Mouse (Mus musculus) spleen, adult 2 months (tissue): Measurements from ENCODE around the gene Ctnna2. TPM values are rescaled to one million over a fixed set of nuclear protein-coding genes. Genes with fewer than 3 reads are reported as not detected.

Experiments used
- DNase-seq, 2 experiments: peaks; one replicate each; pipeline versions ENCODE4 v3.0.0 to v3.0.0-alpha.2; 2012 to 2021; ENCODE audit warnings: low spot score in 2 of 2, low read depth in 1 of 2
- H3K27ac ChIP-seq: fragments of 200-500 bp; 2 replicates; pipeline ENCODE4 v1.5.1; 2012; ENCODE audit warnings: low read length, inconsistent platforms; ENCODE audit not compliant: insufficient read depth
- H3K27me3 ChIP-seq: fragments of 200-500 bp; 2 replicates; pipeline ENCODE4 v1.6.1; 2012; ENCODE audit warnings: mild to moderate bottlenecking, moderate library complexity, low read length, inconsistent platforms; ENCODE audit not compliant: control insufficient read depth, insufficient read depth
- H3K36me3 ChIP-seq: fragments of 200-500 bp; 2 replicates; pipeline ENCODE4 v1.6.1; 2012; ENCODE audit warnings: mild to moderate bottlenecking, low read length, inconsistent platforms; ENCODE audit not compliant: control insufficient read depth, insufficient read depth
- H3K4me1 ChIP-seq: fragments of 200-500 bp; 2 replicates; pipeline ENCODE4 v1.6.1; 2011; ENCODE audit warnings: inconsistent platforms; ENCODE audit not compliant: control insufficient read depth, insufficient read depth, insufficient read length
- H3K4me3 ChIP-seq: fragments of 200-500 bp; 2 replicates; pipeline ENCODE4 v1.5.1; 2011; ENCODE audit warnings: mild to moderate bottlenecking, inconsistent platforms; ENCODE audit not compliant: insufficient read depth, insufficient read length; ENCODE audit errors: extremely low read depth
- CTCF ChIP-seq: fragments of 200-500 bp; IDR thresholded peaks from 2 replicates; pipeline ENCODE4 v1.5.1; 2011; ENCODE audit warnings: mild to moderate bottlenecking, inconsistent platforms; ENCODE audit not compliant: insufficient read depth, insufficient read length, insufficient replicate concordance; ENCODE audit errors: extremely low read depth
- POLR2A ChIP-seq: fragments of 200-500 bp; IDR thresholded peaks from 2 replicates; pipeline ENCODE4 v1.6.1; 2011; ENCODE audit warnings: low read depth, low read length, inconsistent platforms
- WGBS: fragments of 180-500 bp; shearing (Covaris S2); methylation state at CpG from one replicate; pipeline ENCODE4 v1.1.7; 2018; 5-methylcytosine and 5-hydroxymethylcytosine counted together
- polyA plus RNA-seq: library from polyadenylated mRNA; depleted of rRNA; stranded (reverse); fragments of >200 nt; gene quantifications from 2 replicates; pipeline ENCODE4 v1.2.3, GENCODE M21; 2012

Ctnna2 gene
- polyA plus RNA-seq, 1 experiment: 0.05 TPM

DNA sequence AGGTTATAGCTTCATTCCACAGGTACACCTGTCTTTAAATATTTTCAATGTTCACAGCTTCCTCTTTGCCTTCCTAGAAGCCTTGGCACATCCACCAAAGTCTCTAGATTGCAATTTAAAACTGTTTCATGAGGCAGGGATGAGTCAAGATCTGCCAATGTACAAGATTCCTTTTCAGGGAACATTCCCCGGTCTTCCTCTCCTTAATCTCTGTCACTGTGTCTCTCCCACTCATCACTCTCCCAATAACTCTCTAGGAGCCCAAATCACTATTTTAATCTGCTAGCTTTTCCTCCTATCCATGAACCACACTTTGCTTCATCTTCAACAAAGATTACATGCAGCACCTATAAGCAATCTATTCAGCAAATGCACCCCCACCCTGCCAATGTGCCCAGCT lies 532.6 kb downstream of the Ctnna2 start:
- no peak overlapping the region for H3K4me3 ChIP-seq
- H3K27ac ChIP-seq: no peak overlapping the region
- WGBS: 100% methylated on average over 1 of the region's 1 CpGs
- H3K4me1 ChIP-seq: no peaks in the 10 kb centered on the region
- no peak for DNase-seq
- H3K27me3 ChIP-seq: no peaks in the 10 kb centered on the region
- no peaks in the 10 kb centered on the region for H3K36me3 ChIP-seq
- no peak for TF ChIP-seq POLR2A
- TF ChIP-seq CTCF: no peak

DNA sequence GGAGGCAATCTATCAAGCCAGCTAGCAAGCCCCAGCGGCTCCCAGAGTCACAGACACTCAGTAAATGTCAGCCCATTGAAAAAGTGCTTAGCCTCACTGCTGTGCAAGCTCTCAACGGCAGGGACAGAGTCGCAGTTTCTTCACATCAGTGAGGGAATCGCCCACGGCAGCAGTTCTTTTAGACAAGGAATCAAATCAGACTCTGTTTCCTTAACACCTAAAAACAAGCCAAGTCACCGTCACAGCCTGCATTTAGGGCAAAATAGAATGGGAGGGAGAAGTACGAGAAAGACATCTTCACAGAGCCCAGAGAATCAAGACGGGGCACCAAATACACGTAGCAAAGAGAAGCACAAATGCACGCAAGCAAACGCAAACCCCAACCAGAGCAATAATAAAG lies 535.6 kb downstream of the Ctnna2 start:
- H3K4me3 ChIP-seq: no peak overlapping the region
- WGBS: 87% methylated on average over 11 of the region's 11 CpGs
- H3K4me1 ChIP-seq: no peaks in the 10 kb centered on the region
- no peak overlapping the region for H3K27ac ChIP-seq
- no peaks in the 10 kb centered on the region for H3K27me3 ChIP-seq
- TF ChIP-seq POLR2A (no peak), CTCF (no peak)
- H3K36me3 ChIP-seq: no peaks in the 10 kb centered on the region
- no peak for DNase-seq

DNA sequence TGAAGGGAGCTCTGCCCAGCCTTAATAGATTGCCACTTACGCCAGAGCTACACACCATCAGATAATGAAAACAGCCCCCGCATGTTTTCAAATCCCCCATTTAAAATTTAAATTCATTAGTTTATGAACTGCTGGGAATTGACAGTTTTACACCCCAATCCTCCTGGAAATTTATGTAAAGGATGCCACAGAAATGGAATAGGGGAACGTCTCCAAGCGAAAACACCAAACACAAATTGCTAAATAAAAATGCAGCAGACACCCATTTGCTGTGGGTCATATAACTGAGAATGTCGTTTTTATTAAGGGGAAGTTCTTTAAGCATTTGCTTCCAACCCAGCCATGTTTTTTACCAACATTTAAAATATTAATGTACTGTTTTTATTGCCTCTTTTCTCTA lies 538.4 kb downstream of the Ctnna2 start:
- no peak overlapping the region for H3K27ac ChIP-seq
- no peak overlapping the region for H3K4me3 ChIP-seq
- TF ChIP-seq CTCF: no peak
- TF ChIP-seq POLR2A: no peak

DNA sequence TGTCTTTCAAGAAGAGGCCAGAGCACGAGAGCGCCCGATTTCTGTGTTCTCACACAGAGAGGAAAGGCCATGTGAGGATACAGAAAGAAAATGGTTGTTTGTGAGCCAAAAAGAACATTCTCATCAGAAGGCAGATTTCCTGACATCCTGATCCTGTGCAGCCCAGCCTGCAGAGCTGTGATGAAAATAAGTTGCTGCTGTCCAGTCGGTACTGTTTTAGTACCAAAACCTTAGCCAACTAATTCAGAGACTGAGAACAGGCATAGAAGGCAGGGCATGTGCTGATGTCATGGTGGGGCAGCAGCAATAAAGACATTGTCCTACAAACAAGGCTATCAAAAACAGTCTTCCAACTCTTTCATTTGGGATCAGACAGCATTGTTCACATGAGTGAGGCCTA lies 549.1 kb downstream of the Ctnna2 start:
- H3K27me3 ChIP-seq: no peaks in the 10 kb centered on the region
- H3K27ac ChIP-seq: no peak overlapping the region
- H3K4me3 ChIP-seq: no peak overlapping the region
- H3K36me3 ChIP-seq: no peaks in the 10 kb centered on the region
- 84% methylated on average over 4 of the region's 4 CpGs for WGBS
- no peak for DNase-seq
- no peaks in the 10 kb centered on the region for H3K4me1 ChIP-seq
- no peak for TF ChIP-seq CTCF
- TF ChIP-seq POLR2A: no peak

More for the DNA sequence above, 538.4 kb downstream of the Ctnna2 start:
- H3K4me1 ChIP-seq: no peaks in the 10 kb centered on the region
- DNase-seq: no peak
- no peaks in the 10 kb centered on the region for H3K36me3 ChIP-seq
- 78% methylated on average over 5 of the region's 5 CpGs for WGBS
- H3K27me3 ChIP-seq: no peaks in the 10 kb centered on the region

DNA sequence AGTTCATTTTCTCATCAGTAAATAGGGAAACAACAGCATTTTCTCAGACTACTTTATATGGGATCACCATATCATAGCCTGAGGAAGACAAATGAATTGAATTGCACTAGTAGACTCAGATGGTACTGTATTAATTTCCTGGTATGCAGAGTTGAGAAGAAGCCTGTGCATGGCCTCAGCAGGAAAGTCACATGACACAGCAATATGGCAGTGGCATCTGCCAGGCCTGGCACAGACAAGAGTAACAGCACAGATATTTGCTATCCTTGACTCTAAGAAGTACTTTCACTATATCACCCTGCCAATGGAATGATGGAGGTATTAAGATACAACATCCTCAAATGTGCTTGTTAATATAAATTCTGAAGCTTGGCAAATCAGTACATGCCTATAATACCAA lies 553.8 kb downstream of the Ctnna2 start:
- no peak for TF ChIP-seq POLR2A
- no peak for TF ChIP-seq CTCF
- H3K27me3 ChIP-seq: no peaks in the 10 kb centered on the region
- H3K27ac ChIP-seq: no peak overlapping the region
- no peak for DNase-seq
- no peak overlapping the region for H3K4me3 ChIP-seq
- H3K36me3 ChIP-seq: no peaks in the 10 kb centered on the region
- H3K4me1 ChIP-seq: no peaks in the 10 kb centered on the region

DNA sequence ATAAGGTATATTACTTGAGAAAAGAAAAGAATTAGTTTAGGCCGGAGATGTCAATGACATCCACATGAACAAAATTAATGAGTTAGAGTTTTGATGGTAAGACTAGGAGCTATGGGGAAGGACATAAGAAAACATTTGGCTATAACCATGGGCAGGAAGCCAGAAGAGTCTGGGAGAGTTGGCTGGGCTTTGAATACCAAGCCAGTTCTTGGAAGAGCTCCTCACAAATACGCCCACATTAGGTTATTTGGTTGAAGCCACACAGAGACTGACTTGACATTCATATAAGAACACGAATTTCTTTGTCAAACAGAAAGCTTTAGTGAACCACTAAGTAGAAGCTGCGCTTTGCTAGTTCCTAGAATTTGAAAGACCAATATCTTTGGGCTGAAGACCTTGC lies 554.7 kb downstream of the Ctnna2 start:
- DNase-seq: no peak
- Histone ChIP-seq H3K27me3 (no peaks in the 10 kb centered on the region), H3K4me3 (no peak overlapping the region), H3K27ac (no peak overlapping the region), H3K36me3 (no peaks in the 10 kb centered on the region), H3K4me1 (no peaks in the 10 kb centered on the region)
- WGBS: 71% methylated on average over 4 of the region's 4 CpGs
- TF ChIP-seq CTCF: no peak
- no peak for TF ChIP-seq POLR2A

DNA sequence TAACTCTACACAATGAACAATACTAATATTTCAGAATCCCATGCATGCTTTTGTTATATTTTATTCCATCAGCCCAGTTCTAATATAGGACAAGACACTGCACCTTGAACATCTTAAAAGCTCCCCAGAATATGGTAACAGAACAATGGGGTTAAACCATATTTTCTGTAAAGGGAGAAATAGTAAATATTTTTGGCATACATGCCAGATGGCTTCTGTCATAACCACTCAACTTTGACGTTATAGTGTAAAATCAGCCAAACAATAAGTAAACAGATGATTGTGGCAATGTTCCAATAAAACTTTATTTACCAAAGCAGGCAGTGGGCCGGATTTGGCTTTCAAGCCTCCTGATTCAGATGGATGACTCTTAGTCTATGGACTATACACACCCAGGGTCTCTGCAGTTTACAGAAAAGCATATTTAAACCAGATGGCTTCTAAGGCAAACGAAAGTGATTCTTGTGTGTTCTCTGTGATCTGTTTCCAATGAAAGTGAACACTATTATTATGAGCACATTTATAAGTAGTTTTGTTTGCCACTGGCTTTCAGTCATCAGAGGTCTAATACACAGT lies 557.8 kb downstream of the Ctnna2 start:
- 71% methylated on average over 3 of the region's 3 CpGs for WGBS
- H3K36me3 ChIP-seq: no peaks in the 10 kb centered on the region
- DNase-seq: no peak
- H3K4me1 ChIP-seq: no peaks in the 10 kb centered on the region
- no peaks in the 10 kb centered on the region for H3K27me3 ChIP-seq
- no peak overlapping the region for H3K4me3 ChIP-seq
- no peak overlapping the region for H3K27ac ChIP-seq
- no peak for TF ChIP-seq CTCF
- no peak for TF ChIP-seq POLR2A
